Mouse (Mus musculus) cortical plate, adult 2 months (tissue): ENCODE measurements at regions not wholly inside any gene's neighbourhood (a gene's known extent, or its start where the extent isn't known, plus 50 kb on each side); places are given as distances from the start of the nearest gene placed in this dataset.

Experiments
- H3K27ac ChIP-seq: fragments of 200-500 bp; 2 replicates; pipeline ENCODE4 v1.5.1; 2012; ENCODE audit warnings: low read length, control low read depth, inconsistent platforms; ENCODE audit not compliant: insufficient read depth
- H3K4me1 ChIP-seq: fragments of 200-500 bp; 2 replicates; pipeline ENCODE4 v1.6.1; 2011; ENCODE audit warnings: low read length; ENCODE audit not compliant: control insufficient read depth, insufficient read depth
- H3K4me3 ChIP-seq: fragments of 200-500 bp; 2 replicates; pipeline ENCODE4 v1.5.1; 2011; ENCODE audit warnings: mild to moderate bottlenecking, low read length, control low read depth; ENCODE audit not compliant: insufficient read depth
- CTCF ChIP-seq: fragments of 200-500 bp; IDR thresholded peaks from 2 replicates; pipeline ENCODE4 v1.5.1; 2011; ENCODE audit warnings: mild to moderate bottlenecking, control low read depth, low read length; ENCODE audit not compliant: insufficient read depth; ENCODE audit errors: extremely low read depth
- POLR2A ChIP-seq: fragments of 200-500 bp; IDR thresholded peaks from 2 replicates; pipeline ENCODE4 v1.6.1; 2011; ENCODE audit warnings: mild to moderate bottlenecking, low read length, control low read depth; ENCODE audit not compliant: insufficient read depth; ENCODE audit errors: extremely low read depth

DNA sequence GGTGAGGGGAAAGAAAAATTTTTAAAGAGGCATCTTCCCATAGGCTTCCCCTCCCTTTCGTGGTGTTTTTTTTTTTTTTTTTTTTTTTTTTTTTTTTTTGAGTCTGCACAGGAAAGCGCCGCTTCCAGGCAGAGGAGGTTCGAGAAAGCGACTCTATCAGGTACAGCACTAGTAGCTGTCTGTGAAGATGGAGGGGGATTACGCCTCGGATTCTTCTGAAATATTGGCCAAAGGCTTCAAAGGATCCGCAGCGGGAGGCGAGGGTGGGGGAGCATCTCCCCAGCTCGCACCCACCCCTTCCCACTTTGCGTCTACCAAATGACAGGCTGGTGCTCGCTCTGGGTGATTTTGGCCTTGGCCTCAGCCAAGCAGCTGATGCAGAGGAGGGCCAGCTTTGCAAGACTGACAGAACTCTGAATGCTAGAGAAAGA, 419.1 kb upstream of the Ubash3b start:
- H3K4me1 ChIP-seq: peaks cover 3% of the 10 kb centered on the region
- peak overlapping the region; percentile 99 for H3K4me3 ChIP-seq
- TF ChIP-seq POLR2A (peak; percentile 69), CTCF (no peak)
- H3K27ac ChIP-seq: peak overlapping the region; percentile 47

DNA sequence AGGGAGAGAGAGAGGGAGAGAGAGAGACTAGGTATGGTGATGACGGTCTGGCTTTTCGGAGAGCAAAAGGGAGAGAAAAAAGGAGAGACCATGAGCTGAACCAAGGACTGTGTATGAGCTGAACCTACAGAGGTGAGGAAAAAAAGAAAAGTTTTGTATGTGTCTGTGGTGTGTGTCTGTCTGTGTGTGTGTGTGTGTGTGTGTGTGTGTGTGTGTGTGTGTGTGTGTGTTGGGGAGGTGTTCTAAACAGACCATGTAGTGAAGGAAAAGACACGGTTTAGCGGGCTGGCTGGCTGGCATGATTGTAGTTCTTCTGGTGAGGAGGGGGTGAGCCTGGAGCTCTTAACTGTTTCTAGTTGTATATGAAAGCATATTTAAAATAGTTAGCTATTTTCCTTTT, 418.6 kb upstream of the Ubash3b start:
- Histone ChIP-seq H3K4me1 (peaks cover 3% of the 10 kb centered on the region), H3K27ac (peak overlapping the region; percentile 95), H3K4me3 (peak overlapping the region; percentile 99)
- TF ChIP-seq CTCF (no peak), POLR2A (no peak)

DNA sequence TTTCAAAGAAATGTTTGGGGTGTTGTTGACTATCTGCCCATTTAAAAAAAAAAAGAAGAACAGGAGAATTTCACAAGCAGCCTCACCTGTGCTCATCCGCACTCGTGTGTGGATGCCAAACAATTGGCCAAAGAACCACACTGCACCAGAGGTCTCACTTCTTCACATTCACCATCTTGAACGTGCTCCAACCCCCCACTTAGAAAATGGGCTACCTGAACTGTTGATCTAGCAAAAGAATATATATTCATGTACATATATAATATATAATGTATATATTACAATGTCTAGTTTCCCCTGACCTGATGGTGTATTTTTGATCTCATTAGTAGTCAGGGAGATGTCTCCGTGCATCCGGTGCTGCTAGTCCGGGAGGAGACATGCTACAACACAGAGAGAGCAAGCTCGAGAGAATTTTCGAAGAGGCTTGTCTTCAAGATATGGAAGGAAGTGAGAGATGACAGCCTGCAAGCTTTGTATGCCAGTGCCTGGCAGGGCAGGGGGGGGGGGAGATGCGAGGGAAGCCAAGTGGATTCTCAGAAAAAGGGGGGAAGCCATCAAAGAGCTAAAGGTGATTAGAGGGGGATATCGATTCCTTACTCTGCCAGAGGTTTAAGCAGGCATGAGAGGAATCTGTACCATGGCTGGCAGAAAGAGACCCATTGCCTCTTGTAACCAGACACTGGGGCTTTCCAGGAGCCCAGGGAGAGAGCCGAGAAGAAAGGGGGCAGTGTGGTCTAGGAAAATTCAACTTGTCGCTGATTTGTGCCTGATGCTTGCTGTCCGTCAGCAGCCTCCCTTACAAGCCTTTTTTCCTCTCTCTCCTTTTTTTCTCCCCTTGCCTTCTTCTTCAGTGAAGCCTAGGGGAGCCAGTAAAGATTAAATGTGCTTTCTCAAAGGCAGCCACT, 417.9 kb upstream of the Ubash3b start:
- Histone ChIP-seq H3K4me3 (peak overlapping the region; percentile 99), H3K4me1 (peaks cover 3% of the 10 kb centered on the region), H3K27ac (peak overlapping the region; percentile 95)
- TF ChIP-seq CTCF: peak; percentile 56
- 0 out of 2 replicates have a peak, but pooled peaks have one; percentile 14 for TF ChIP-seq POLR2A

DNA sequence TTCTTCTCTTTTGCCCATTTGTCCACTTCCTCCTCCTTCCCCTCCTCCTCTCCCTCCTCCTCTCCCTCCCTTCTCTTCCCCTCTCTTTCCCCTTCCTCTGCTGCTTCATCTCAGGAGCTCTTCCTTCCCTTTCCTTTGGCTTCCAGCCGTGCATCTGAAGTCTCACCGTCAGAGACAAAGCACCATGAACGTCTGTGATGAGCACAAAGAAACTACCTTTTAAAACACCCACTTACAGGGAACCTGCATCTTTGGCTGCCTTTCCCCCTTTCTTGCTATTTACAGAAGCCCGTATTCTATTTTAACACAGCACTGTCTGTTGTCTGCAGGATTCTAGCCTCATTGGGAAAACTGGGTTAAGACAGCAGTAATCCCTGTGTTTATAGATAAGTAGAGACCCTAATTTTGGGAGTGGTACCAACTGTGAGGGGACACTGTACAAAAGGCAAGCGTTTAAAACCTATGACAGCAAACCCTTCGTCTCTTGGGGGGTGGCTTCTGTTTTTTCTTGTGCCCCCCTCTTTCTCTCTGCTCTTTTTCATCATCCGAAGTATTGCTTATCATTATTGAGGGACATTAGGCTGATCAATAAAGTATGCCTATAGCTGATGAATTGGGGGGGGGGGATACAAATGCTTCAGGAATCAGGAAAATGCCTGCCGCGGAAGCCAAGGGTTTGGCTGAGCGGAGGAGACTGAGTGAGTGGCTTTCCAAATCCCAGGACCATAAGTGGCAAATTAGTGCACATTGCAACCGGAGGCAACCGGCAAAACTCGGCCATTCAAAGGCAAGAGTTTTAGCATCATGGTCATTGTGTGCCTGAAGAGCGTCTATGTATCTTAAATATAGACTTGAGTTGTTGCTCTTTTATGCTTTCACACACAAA, 417.0 kb upstream of the Ubash3b start:
- no peak for TF ChIP-seq POLR2A
- TF ChIP-seq CTCF: no peak
- peak overlapping the region; percentile 67 for H3K27ac ChIP-seq
- peak overlapping the region; percentile 99 for H3K4me3 ChIP-seq
- H3K4me1 ChIP-seq: peaks cover 3% of the 10 kb centered on the region

DNA sequence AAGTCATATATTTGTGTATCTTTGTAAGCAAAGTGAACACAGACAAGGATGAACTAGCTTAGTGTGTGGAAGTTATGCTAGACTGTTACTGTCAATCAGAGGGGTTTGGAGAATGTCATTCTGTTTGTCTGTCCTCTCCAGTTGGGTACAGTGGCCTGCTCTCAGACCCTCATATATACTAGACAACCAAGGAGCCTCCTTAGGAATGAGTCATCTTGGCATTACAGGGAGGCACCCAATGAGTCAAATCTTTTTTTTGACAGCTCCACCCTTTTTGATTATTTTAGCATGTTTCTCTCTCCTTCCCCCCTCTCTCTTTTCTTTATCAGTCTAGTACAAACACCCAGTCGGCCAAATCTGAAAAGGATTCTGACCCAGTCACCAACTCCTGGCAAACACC, 416.3 kb upstream of the Ubash3b start:
- Histone ChIP-seq H3K4me3 (no peak overlapping the region), H3K4me1 (peaks cover 3% of the 10 kb centered on the region), H3K27ac (peak overlapping the region; percentile 67)
- no peak for TF ChIP-seq POLR2A
- no peak for TF ChIP-seq CTCF

DNA sequence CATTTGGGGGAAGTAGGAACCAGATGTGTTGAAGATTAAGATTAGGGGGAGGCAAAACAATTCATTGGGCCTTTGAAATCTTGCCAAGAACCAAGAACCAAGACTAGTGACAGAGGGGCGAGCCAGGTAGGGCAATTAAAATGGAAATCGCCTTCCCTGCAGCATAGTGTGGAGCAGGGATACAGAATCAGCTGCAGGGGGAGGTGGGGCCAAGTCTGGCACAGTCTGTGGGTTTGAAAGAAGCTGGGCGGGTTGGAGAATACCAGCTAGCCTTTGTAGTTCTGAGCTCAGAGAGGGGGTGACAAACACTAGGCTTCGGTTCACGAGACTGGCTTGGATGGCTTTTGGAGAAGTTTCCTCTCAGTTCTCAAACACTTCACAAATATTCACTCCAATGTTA, 414.3 kb upstream of the Ubash3b start:
- Histone ChIP-seq H3K4me3 (no peak overlapping the region), H3K27ac (no peak overlapping the region), H3K4me1 (peaks cover 3% of the 10 kb centered on the region)
- no peak for TF ChIP-seq POLR2A
- no peak for TF ChIP-seq CTCF

DNA sequence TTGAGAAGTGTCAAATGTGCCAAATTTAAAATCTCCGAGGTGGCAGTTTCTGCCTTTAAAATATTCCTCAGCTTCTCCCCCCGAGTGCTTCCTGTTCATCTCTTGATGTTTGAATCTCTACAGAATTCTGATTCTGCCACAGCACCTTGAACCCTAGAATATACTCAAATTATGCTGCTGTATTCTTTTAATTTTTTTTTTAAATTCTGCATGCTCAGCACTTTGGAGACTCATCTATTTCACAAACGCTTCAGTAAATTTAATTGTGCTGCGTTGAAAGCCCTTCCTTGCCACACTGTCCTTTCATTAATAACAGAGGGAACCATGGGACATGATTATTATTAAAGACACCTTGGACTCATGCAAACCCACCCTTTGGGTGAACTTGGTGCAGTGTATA, 408.8 kb upstream of the Ubash3b start:
- no peaks in the 10 kb centered on the region for H3K4me1 ChIP-seq
- no peak overlapping the region for H3K4me3 ChIP-seq
- TF ChIP-seq CTCF (no peak), POLR2A (no peak)
- H3K27ac ChIP-seq: no peak overlapping the region

DNA sequence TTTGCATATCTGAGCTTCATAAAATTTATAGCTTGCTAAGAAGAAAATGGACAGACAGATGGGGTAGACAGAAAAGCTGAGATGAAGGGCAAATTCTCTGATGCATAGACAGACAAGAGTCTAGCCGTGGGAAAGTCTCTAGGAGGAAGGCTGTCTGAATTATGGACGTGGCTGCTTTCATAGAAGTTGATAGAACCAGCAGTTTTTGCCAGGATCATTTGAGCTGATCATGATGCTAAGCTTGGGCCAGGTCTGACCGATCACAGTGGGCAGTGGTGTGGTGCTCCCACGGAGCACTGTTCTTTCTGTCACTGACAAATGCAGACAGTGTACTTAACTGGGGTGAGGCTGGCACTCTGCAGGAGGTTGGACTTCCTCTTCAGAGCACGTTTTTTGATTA, 405.0 kb upstream of the Ubash3b start:
- Histone ChIP-seq H3K4me1 (no peaks in the 10 kb centered on the region), H3K4me3 (no peak overlapping the region)

DNA sequence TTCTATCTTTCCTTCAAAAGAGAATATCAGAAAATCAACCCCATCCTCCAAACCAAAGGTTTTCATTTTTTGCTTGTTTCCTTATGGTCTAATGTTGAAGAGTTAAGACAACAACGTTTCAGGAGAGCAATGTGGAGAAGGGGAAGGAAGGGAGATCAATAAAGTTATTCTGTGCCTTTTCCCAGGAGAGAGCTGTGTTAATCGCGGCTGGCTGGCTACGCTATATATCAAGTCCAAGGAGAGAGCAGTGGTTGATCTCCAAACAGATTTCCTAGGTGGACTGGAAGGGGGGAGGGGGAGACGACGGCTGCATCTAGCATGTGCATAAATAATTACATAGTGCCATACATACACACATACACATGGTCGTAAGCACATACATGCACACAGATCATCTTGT, 404.3 kb upstream of the Ubash3b start:
- Histone ChIP-seq H3K27ac (no peak overlapping the region), H3K4me3 (no peak overlapping the region), H3K4me1 (no peaks in the 10 kb centered on the region)
- no peak for TF ChIP-seq CTCF
- no peak for TF ChIP-seq POLR2A

More for the DNA sequence above, 405.0 kb upstream of the Ubash3b start:
- no peak overlapping the region for H3K27ac ChIP-seq
- TF ChIP-seq POLR2A (no peak), CTCF (no peak)
